ENCODE assay signal across 8 mouse cellular contexts in genomic region chr6:87811675-87812338, GRCm38 (mm10). TPM values are rescaled to one million over a fixed set of nuclear protein-coding genes. Genes with fewer than 3 reads are reported as not detected.
DNase-seq lines count a peak whose midpoint lies in the region; ATAC-seq lines count a peak whose summit lies in the region.

Gene Rab43, minus strand, starts transcription at chr6:87812164.

- peak; percentile 97 for ATAC-seq in hindbrain, embryonic 11.5 days (ENCODE audit: low FRiP score)

- peak within 1 kb of the TSS; percentile 90 for H3K4me2 ChIP-seq in hindbrain, embryonic 11.5 days (replicated peaks; ENCODE audit: low read depth, low read length)

- H3K27ac ChIP-seq in hindbrain, embryonic 11.5 days (ENCODE audit: low read depth, low read length), result no peak within 1 kb of the TSS

- peak; percentile 92 for DNase-seq in MN1 (ENCODE audit: low spot score)
- DNase-seq in cerebellum, adult 9-10 months, result peak; percentile 90
- DNase-seq in frontal cortex, adult 2 months (ENCODE audit: extremely low spot score in 1 of 2, low spot score in 1 of 2), result peak; percentile 78 to 89
- DNase-seq in hindbrain, embryonic 11.5 days (ENCODE audit: low spot score), result peak; percentile 91
- peak; percentile 88 to 92 for DNase-seq in layer of hippocampus, postnatal 10 days (ENCODE audit: low spot score in 2 of 2)
- DNase-seq in lung, postnatal 10 days, result peak; percentile 97
- DNase-seq in ovary, postnatal 36 days (ENCODE audit: low spot score), result peak; percentile 96
- peak; percentile 95 for DNase-seq in thymus, postnatal 25 days

- under 1% methylated on average over 50 of the region's 56 CpGs for WGBS in hindbrain, embryonic 11.5 days

- peak within 1 kb of the TSS; percentile 76 for H3K9ac ChIP-seq in hindbrain, embryonic 11.5 days (ENCODE audit: low read depth, low read length)

- peak within 1 kb of the TSS; percentile 71 for H3K4me3 ChIP-seq in hindbrain, embryonic 11.5 days (ENCODE audit: low read depth, low read length)

- no peaks in the 10 kb centered on the region for H3K36me3 ChIP-seq in hindbrain, embryonic 11.5 days (ENCODE audit: control insufficient read depth, insufficient read depth, low read length)

- 0 out of 2 replicates have a peak, but pooled peaks cover 2% of the 10 kb centered on the region for H3K27me3 ChIP-seq in hindbrain, embryonic 11.5 days (ENCODE audit: control insufficient read depth, insufficient read depth, low read length)

- H3K9me3 ChIP-seq in hindbrain, embryonic 11.5 days (ENCODE audit: control insufficient read depth, low read length), result no peaks in the 10 kb centered on the region

- H3K4me1 ChIP-seq in hindbrain, embryonic 11.5 days (replicated peaks; ENCODE audit: control insufficient read depth, insufficient read depth, low read length), result no peaks in the 10 kb centered on the region; the same call in 1 of the 2 replicates

RNA-seq across cellular contexts. Expression of gene Rab43, which starts in this region (rescaled TPM):
- 15.3 and 17.2 TPM in 2 replicates for polyA plus RNA-seq in frontal cortex, adult 2 months (2012; rRNA removed)
- polyA plus RNA-seq in hindbrain, embryonic 11.5 days (2014; fragmentation: Nextera tagmentation; extraction: Ambion mirVana), result 5.0 and 6.8 TPM in 2 replicates
- 10 to 100 TPM; 19.3 to 21.2 TPM for total RNA-seq in layer of hippocampus, postnatal 10 days (2021)
